Mouse (Mus musculus) embryonic fibroblast, embryonic 13.5 days (primary cell): Measurements from ENCODE around the gene Ankra2. TPM values are rescaled to one million over a fixed set of nuclear protein-coding genes. Genes with fewer than 3 reads are reported as not detected.
A peak's percentile ranks its signal among the peaks of the same experiment; 100 is the strongest.

Experiments
- H3K27ac ChIP-seq: 2 replicates; pipeline ENCODE4 v1.5.1; 2012; ENCODE audit warnings: low read length, control low read depth, inconsistent platforms; ENCODE audit not compliant: insufficient read depth
- H3K4me1 ChIP-seq: 2 replicates; pipeline ENCODE4 v1.6.1; 2011; ENCODE audit warnings: low read length; ENCODE audit not compliant: control insufficient read depth, insufficient read depth
- H3K4me3 ChIP-seq: 2 replicates; pipeline ENCODE4 v1.5.1; 2011; ENCODE audit warnings: mild to moderate bottlenecking, control low read depth, low read length; ENCODE audit not compliant: insufficient read depth
- CTCF ChIP-seq: IDR thresholded peaks from 2 replicates; pipeline ENCODE4 v1.5.1; 2011; ENCODE audit warnings: mild to moderate bottlenecking, control low read depth, low read length, moderate library complexity, borderline replicate concordance; ENCODE audit not compliant: insufficient read depth
- POLR2A ChIP-seq: IDR thresholded peaks from 2 replicates; pipeline ENCODE4 v1.6.1; 2011; ENCODE audit warnings: low read depth, mild to moderate bottlenecking, control low read depth, low read length, moderate library complexity
- polyA plus RNA-seq: library from polyadenylated mRNA; stranded (reverse); fragments of >200 nt; gene quantifications from 2 replicates; pipeline ENCODE4 v1.2.4, GENCODE M21; 2011; ENCODE audit warnings: low read depth; ENCODE audit not compliant: missing spikeins, insufficient read length

The Ankra2 gene
- polyA plus RNA-seq, 1 experiment: 29.5 TPM

DNA sequence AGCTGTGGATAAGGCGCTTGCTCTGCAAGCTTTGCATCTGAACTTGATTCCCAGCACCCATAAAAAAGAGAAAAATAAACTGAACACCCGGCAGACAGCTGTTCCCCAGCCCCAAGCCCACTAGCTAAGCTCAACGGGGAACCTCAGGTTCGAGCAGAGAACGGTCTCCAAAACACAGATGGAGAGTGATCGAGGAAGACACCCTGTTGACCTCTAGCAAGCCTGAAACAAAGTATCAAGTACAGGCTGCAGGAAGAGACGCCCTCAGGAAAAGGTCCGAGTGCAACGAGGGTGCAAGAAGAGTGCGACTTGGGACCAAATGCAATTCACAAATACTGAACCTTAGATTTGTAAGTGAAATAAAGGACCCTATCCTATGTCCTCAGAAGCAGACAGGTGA lies 13.3 kb upstream of the Ankra2 start:
- Histone ChIP-seq H3K4me1 (no peaks in the 10 kb centered on the region), H3K4me3 (no peak overlapping the region), H3K27ac (no peak overlapping the region)
- TF ChIP-seq POLR2A (no peak), CTCF (no peak)

DNA sequence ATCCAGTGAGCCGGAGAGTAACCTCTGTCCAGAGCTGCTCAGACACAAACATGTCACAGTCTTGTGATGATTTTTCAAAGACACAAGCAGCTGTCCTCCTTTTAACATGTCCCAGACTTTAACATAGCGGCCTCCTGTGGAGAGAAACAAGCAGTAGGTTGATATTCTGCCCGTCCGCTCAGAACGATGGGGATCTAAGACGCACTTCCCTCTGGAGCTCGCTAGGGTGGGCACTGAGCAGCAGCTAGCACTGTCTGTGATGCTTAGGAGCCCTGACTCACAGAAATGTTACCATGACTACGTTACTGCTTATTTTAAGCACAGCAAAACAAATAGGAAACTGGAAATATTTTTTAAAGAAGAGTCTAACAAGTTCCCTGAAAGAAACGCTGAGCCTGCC lies 8.0 kb upstream of the Ankra2 start:
- TF ChIP-seq CTCF (no peak), POLR2A (no peak)
- no peaks in the 10 kb centered on the region for H3K4me1 ChIP-seq
- no peak overlapping the region for H3K27ac ChIP-seq
- H3K4me3 ChIP-seq: no peak overlapping the region

DNA sequence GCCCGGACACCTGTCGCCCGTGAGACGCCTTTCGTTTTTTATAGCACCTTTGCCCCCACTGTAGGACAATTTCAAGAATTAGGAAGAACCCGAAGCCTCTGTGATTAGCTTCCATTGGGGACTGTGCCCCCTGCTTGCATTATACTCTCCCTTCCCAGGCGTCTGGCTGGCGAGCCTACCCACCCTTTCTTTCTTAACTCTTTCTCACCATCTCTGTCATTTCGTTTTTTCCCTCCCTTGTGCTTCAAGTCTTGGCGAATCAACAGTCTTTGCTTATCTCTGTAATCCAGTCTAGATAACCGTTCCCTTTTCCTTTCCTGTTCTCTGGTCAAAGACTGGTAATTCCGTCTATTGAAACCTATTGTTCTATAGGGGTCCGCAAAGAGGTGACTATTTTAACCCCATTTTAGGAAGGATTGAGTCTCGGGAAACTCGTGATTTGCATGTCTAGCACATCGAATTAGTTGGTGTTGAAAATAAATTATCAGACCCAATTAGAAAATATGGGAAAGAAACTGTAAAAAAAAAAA lies 649 bp downstream of the Ankra2 start:
- Histone ChIP-seq H3K27ac (peak overlapping the region; percentile 55), H3K4me3 (peak overlapping the region; percentile 87), H3K4me1 (peaks cover 3% of the 10 kb centered on the region; the same call in 1 of the 2 replicates)
- TF ChIP-seq POLR2A (no peak), CTCF (no peak)

DNA sequence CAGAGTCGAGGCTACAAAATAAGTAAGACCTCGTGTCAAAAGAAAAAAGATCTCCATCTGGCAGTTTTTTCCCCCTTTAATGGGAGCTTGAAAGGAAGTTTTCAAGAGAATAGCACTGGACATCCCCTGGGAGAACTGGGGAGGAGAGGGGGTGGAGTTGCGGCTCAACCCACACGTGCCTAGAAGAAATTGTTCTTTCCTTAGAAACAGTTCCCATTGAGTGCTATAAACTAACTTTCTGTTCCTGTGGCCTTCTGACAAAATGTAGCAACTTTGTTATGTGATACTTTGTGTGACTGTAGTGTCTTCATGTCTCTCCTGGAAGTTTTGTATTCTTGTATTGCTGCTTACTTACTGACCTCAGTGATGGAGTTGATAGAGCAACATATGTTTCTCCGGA lies 1.2 kb downstream of the Ankra2 start:
- no peak for TF ChIP-seq POLR2A
- no peak for TF ChIP-seq CTCF
- Histone ChIP-seq H3K27ac (no peak overlapping the region), H3K4me1 (peaks cover 3% of the 10 kb centered on the region; the same call in 1 of the 2 replicates), H3K4me3 (peak overlapping the region; percentile 87)

DNA sequence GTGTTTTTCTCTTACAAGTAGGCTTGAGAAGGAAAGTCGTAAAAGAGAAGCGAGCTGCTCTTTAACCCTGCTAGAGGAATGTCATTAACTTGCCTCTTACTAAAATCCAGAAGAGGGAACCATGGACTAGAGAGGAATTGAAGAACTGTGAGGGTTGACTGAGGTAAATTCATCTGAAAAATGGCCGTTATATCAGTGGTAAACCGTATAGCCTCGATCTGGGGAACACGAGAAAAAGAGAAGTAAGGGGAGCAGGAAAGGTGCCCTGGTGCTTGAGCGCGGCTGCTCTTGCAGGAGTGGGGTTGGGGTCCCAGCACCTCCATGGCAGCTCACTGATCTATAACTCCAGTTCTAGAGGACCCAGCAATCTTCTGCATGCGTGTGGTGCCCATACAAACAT lies 11.1 kb downstream of the Ankra2 start:
- TF ChIP-seq CTCF: no peak
- TF ChIP-seq POLR2A: no peak
- no peak overlapping the region for H3K4me3 ChIP-seq
- H3K4me1 ChIP-seq: peaks cover 11% of the 10 kb centered on the region

DNA sequence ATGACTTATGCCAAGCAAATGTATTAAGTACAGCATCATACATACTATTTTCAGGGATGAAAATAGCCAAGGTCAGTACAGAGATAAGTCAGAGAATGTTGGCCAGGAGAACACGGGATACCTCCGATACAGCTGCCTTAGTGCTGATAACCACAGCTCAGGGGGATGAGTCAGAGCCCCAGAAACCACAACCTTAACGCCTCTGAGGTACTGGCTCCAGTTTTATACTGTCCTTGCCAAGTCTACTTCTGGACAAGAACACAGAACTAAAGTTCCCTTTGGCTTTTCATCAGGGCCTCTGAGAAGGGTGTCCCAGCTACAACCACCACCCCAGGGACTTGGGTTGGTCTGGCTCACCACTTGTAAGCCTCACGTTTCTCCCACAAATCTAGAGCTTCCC lies 12.8 kb downstream of the Ankra2 start:
- no peak overlapping the region for H3K4me3 ChIP-seq
- peaks cover 11% of the 10 kb centered on the region for H3K4me1 ChIP-seq
- TF ChIP-seq POLR2A (no peak), CTCF (no peak)
- H3K27ac ChIP-seq: peak overlapping the region; percentile 23; the same call in 1 of the 2 replicates

More for the DNA sequence above, 11.1 kb downstream of the Ankra2 start:
- no peak overlapping the region for H3K27ac ChIP-seq

DNA sequence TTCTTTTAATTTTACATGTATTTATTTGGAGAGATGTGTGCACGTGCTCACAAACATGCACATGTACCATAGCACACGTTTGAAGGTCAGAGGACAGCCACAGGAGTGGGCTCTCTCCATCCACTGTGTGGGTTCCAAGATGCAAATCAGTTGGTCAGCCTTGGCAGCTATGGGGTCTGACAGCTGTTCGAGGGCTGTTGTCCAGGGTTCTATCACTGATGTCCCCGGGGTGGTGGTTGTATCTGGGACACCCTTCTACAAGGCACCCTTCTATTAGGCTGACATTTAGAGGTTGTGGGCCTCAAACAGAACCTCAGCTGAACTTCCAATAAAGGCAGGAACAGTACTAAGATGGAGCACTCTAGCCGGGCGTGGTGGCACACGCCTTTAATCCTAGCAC lies 13.4 kb downstream of the Ankra2 start:
- Histone ChIP-seq H3K27ac (peak overlapping the region; percentile 5; the same call in 1 of the 2 replicates), H3K4me3 (no peak overlapping the region), H3K4me1 (peaks cover 11% of the 10 kb centered on the region)
- no peak for TF ChIP-seq CTCF
- no peak for TF ChIP-seq POLR2A

DNA sequence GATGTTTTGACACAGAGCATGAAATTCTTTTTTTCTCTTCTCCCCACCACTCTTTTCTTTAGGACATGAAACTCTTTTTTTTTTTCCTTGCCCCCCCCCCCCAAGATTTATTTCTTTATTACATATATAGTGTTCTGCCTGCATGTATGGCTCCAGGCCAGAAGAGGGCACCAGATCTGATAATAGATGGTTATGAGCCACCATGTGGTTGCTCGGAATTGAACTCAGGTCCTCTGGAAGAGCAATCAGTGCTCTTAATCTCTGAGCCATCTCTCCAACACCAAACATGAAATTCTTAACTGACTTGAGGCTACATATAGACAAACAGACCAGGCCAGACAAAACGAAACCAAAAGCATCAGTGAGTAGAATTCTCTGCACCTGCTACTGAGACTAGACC lies 14.6 kb downstream of the Ankra2 start:
- Histone ChIP-seq H3K27ac (no peak overlapping the region), H3K4me1 (peaks cover 11% of the 10 kb centered on the region), H3K4me3 (no peak overlapping the region)
- no peak for TF ChIP-seq POLR2A
- TF ChIP-seq CTCF: no peak

DNA sequence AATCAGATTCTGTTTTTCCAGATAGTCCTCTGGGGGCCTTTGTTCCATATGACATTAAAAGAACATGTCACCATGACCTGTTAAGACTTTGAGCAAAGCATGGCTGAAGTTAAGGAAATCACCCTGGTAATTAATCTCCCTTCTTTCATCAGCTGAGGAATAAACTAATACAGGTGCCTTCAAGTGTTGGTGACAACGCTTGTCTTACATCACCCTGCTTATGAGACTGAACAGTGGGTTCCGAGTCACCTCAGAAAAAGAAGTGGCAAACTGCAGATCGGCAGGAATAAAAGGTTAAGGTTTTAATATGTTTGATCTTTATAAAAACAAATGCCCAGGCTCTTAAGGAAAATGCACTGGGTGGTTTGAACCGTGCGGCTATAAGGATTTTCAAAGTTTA lies 16.8 kb downstream of the Ankra2 start, which contains the start of gene Gm21976:
Gene Gm21976 (plus strand): TSS at position 202 of the 400 bp plus-strand sequence.
- TF ChIP-seq CTCF (no peak), POLR2A (no peak)
- Histone ChIP-seq H3K27ac (no peak within 1 kb of the TSS), H3K4me1 (peaks cover 11% of the 10 kb centered on the region), H3K4me3 (no peak within 1 kb of the TSS)

DNA sequence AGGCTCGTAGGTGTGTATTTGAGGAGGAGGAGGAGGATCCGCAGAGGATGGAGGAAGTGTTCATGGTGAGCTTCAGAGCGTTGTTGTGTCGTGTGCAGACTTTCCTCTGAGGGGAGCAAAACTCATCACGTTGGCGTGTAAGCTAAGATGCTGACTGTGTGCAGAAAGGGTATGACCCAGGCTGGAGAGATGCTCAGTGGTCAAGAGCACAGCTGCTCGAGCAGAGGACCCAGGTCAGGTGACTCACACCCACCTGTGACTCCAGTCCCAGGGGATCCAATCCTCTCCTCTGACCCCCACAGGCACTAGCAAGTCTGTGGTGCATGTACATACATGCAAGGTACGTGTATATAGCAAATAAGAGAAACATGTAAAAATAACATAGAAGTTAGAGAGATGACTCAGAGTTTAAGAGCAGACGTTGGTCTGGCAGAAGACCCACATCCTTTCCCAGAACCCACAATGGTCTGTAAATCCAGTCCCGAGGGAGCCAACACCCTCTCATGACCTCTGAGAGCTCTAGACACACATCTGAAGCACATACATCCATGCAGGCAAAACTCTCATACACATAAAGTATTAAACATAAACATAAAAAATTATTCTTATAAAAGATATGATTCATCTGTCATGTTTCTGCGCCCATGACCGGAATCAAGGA lies 18.2 kb downstream of the Ankra2 start:
- peaks cover 5% of the 10 kb centered on the region for H3K4me1 ChIP-seq
- TF ChIP-seq CTCF: no peak
- no peak for TF ChIP-seq POLR2A
- H3K4me3 ChIP-seq: no peak overlapping the region
- no peak overlapping the region for H3K27ac ChIP-seq

DNA sequence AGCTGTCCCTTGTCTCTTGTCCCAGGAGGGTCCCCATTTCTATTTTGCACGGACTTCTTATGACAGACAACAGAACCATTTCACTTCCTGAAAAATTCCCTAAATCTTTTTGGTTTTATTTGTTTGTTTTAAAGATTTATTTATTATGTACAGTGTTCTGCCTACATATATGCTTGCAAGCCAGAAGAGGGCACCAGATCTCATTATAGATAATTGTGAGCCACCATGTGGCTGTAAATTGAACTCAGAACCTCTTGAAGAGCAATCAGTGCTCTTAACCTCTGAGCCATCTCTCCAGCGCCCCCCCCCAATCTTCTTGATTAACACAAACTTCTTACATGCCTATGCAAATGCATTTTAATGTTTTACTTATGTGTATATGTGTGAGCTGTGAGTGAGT lies 27.8 kb downstream of the Ankra2 start:
- Histone ChIP-seq H3K4me1 (no peaks in the 10 kb centered on the region), H3K27ac (no peak overlapping the region), H3K4me3 (no peak overlapping the region)
- TF ChIP-seq CTCF: no peak
- no peak for TF ChIP-seq POLR2A

DNA sequence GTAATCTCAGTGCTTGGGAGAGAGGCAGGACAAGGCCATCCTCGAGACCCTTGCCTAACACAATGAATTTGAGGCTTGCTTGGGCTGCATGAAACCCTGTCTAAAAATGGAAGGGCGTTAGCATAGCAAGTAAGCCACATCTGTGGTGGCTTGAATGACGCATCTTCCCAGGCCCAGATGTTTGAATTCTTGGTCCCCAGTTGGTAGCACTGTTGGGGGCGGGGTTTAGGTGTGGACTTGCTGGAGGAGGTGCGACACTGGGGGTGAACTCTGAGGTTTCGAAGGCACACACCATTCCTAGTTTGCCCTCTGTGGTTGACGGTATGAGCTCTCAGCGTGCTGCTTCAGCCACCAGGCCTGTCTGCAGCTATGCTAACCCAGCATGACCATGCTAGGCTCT lies 28.8 kb downstream of the Ankra2 start:
- H3K4me3 ChIP-seq: no peak overlapping the region
- TF ChIP-seq CTCF: no peak
- TF ChIP-seq POLR2A: no peak
- no peak overlapping the region for H3K27ac ChIP-seq
- H3K4me1 ChIP-seq: no peaks in the 10 kb centered on the region
